Mouse (Mus musculus) kidney, adult 2 months (tissue): ENCODE results near the gene Dagla.

Source experiments
- CTCF ChIP-seq: fragments of 200-500 bp; conservative IDR thresholded peaks from 2 replicates; pipeline ENCODE4 v1.5.1; 2011; ENCODE audit warnings: low read depth, mild to moderate bottlenecking, control low read depth, low read length, moderate library complexity, mixed read lengths; ENCODE audit not compliant: insufficient read depth, insufficient read length
- POLR2A ChIP-seq: fragments of 200-500 bp; IDR thresholded peaks from one replicate; pipeline ENCODE4 v1.6.1; 2011; ENCODE audit warnings: low read depth, low read length, control low read depth

DNA sequence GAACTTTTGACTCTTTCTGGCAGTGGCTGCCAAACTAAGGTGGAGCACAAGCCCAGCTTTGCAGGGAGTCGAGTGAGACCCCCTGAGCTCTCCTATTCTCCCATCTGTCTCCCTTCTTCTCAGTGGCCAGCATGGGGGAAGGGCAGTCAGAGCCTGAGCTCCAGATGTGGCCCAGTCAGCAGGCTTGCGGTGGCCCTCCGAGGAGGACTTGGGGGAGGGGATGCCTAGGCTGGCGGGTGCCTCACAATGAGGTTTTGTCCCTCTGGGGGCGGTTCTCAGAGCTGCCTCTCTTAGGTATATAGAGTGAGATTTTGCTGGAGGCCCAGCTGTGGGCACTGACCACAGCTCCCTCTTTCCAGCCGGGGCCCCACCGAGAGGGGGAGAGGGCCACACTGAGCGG, 61.8 kb downstream of the Dagla start:
- no peak for TF ChIP-seq POLR2A
- no peak for TF ChIP-seq CTCF
